Mouse (Mus musculus): ENCODE measurements at regions not wholly inside any gene's neighbourhood (a gene's known extent, or its start where the extent isn't known, plus 50 kb on each side); places are given as distances from the start of the nearest gene placed in this dataset.

DNA sequence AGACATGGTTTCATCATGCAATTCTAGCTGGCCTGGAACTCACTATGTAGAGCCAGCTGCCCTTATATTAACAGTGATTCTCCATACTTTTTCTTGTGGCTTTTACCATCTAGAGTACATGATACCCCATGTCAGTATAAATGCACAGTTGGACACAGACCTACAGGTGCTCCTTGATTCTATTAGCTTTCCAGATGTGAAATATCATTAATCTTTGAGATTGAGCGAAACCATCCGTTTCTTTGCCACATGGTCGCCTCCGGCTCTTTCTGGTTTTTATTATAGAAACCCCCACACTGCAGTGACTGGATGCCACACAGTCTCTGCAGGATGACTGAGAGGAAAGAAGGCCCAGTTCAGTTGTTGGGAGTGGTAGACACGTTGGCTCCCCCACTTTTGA lies 188.7 kb downstream of the Ndfip2 start:
- no peak overlapping the region for H3K9ac ChIP-seq
- H3K4me1 ChIP-seq, result no peaks in the 10 kb centered on the region
- no peaks in the 10 kb centered on the region for H3K36me3 ChIP-seq (replicated peaks)
- H3K27ac ChIP-seq, result no peak overlapping the region
- ATAC-seq (ENCODE audit: low FRiP score), result no peak
- WGBS, result 85% methylated on average over 5 of the region's 5 CpGs
- H3K27me3 ChIP-seq, result no peaks in the 10 kb centered on the region
- no peaks in the 10 kb centered on the region for H3K9me3 ChIP-seq
- H3K4me2 ChIP-seq, result no peak overlapping the region
- no peak overlapping the region for H3K4me3 ChIP-seq (replicated peaks)

- H3K4me2 ChIP-seq, result no peak overlapping the region
- no peak overlapping the region for H3K4me3 ChIP-seq (replicated peaks)
- no peaks in the 10 kb centered on the region for H3K36me3 ChIP-seq (replicated peaks)
- H3K9ac ChIP-seq, result no peak overlapping the region
- H3K9me3 ChIP-seq, result no peaks in the 10 kb centered on the region
- no peaks in the 10 kb centered on the region for H3K27me3 ChIP-seq
- ATAC-seq (ENCODE audit: low FRiP score), result no peak
- 86% methylated on average over 6 of the region's 6 CpGs for WGBS
- H3K4me1 ChIP-seq, result peaks cover 9% of the 10 kb centered on the region
- no peak overlapping the region for H3K27ac ChIP-seq
These were observed 177.0 kb downstream of the Ndfip2 start for GRCm38 (mm10) chr14:105435343-105435742.

DNA sequence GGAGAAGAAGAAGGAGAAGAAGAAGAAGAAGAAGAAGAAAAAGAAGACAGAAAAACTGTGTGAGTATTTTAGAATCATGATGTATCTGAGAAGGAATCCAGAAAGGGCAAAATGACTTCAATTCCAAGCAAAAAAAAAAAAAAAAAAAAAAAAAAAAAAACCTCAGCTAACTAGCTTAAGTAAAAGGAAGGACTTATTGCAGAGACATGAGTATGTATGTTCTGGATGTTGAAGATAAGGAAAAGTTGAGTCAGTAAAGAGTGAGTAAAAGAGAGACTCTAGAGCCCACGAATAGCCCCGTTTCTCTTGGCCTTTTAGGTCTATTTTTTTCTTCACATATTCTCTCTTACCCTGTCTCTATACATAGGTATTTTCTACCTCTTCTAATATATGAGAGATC lies 175.1 kb downstream of the Ndfip2 start:
- Histone ChIP-seq H3K4me2 (no peak overlapping the region), H3K27ac (no peak overlapping the region), H3K4me3 (replicated peaks) (no peak overlapping the region), H3K9ac (no peak overlapping the region), H3K4me1 (peaks cover 9% of the 10 kb centered on the region), H3K9me3 (no peaks in the 10 kb centered on the region), H3K36me3 (replicated peaks) (no peaks in the 10 kb centered on the region), H3K27me3 (peaks cover 4% of the 10 kb centered on the region; the same call in 1 of the 2 replicates)
- no peak for ATAC-seq (ENCODE audit: low FRiP score)
- 93% methylated on average over 2 of the region's 2 CpGs for WGBS

DNA sequence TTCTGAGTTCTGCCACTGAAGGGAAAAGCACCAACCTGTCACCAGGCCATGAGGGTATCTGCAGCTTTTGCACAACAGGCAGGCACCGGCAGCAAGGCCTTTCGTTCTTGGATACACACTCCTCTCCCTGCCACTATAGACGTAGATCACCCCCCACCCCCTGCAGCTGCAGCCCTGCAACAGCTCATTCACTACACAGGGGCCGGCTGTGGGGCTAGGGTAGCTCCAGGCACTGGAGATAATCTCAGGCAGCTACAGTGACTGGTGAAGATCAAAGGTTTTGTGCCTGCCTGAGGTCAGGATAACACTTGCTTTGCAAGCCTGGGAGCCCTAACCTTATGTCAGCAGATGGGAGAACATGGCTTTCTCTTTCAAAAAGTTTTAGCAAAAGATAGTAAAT lies 174.3 kb downstream of the Ndfip2 start:
- no peak overlapping the region for H3K4me3 ChIP-seq (replicated peaks)
- peaks cover 13% of the 10 kb centered on the region for H3K4me1 ChIP-seq
- H3K27ac ChIP-seq, result no peak overlapping the region
- no peak overlapping the region for H3K4me2 ChIP-seq
- under 1% methylated on average over 4 of the region's 4 CpGs for WGBS
- H3K9ac ChIP-seq, result no peak overlapping the region
- peaks cover 4% of the 10 kb centered on the region; the same call in 1 of the 2 replicates for H3K27me3 ChIP-seq
- H3K36me3 ChIP-seq (replicated peaks), result no peaks in the 10 kb centered on the region
- no peaks in the 10 kb centered on the region for H3K9me3 ChIP-seq
- ATAC-seq (ENCODE audit: low FRiP score), result no peak

- peaks cover 16% of the 10 kb centered on the region for H3K4me1 ChIP-seq
- H3K4me3 ChIP-seq (replicated peaks), result no peak overlapping the region
- H3K9me3 ChIP-seq, result no peaks in the 10 kb centered on the region
- no peak for ATAC-seq (ENCODE audit: low FRiP score)
- 92% methylated on average over 4 of the region's 4 CpGs for WGBS
- no peak overlapping the region for H3K9ac ChIP-seq
- no peaks in the 10 kb centered on the region for H3K36me3 ChIP-seq (replicated peaks)
- peaks cover 8% of the 10 kb centered on the region for H3K27me3 ChIP-seq
- no peak overlapping the region for H3K4me2 ChIP-seq
- H3K27ac ChIP-seq, result no peak overlapping the region
These were observed 173.2 kb downstream of the Ndfip2 start for GRCm38 (mm10) chr14:105431584-105431983.

- 81% methylated on average over 5 of the region's 5 CpGs for WGBS
- Histone ChIP-seq H3K9me3 (no peaks in the 10 kb centered on the region), H3K9ac (no peak overlapping the region), H3K36me3 (replicated peaks) (no peaks in the 10 kb centered on the region), H3K4me3 (replicated peaks) (no peak overlapping the region), H3K4me1 (peaks cover 16% of the 10 kb centered on the region), H3K4me2 (no peak overlapping the region), H3K27ac (no peak overlapping the region), H3K27me3 (peaks cover 11% of the 10 kb centered on the region)
- ATAC-seq (ENCODE audit: low FRiP score), result no peak
These were observed 171.4 kb downstream of the Ndfip2 start for GRCm38 (mm10) chr14:105429664-105430257.

DNA sequence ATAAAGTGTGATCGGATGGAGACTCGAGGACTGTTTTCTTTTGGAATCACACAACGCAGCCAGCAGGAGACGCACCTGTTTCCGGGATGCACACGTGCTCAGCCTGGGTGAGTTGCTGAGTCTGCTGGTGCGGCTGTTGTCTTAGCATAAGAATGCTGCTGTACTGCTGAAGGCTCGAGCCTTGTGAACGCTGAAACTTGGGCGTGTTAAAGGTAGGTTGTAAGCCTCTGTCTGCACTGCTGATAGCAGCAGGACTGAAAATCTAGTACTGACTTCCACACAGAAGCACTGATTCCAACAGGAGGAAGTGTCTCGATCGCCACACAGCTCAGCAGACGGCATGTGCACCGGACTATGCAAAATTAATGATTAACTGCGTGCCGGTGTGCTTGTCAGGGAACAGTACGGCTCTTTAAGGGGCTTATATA lies 169.1 kb downstream of the Ndfip2 start:
- H3K27me3 ChIP-seq, result peaks cover 11% of the 10 kb centered on the region
- ATAC-seq (ENCODE audit: low FRiP score), result peak; percentile 75
- no peak overlapping the region for H3K9ac ChIP-seq
- H3K36me3 ChIP-seq (replicated peaks), result no peaks in the 10 kb centered on the region
- no peak overlapping the region for H3K27ac ChIP-seq
- 22% methylated on average over 17 of the region's 17 CpGs for WGBS
- H3K9me3 ChIP-seq, result no peaks in the 10 kb centered on the region
- H3K4me3 ChIP-seq (replicated peaks), result peak overlapping the region; percentile 7; the same call in 1 of the 2 replicates
- H3K4me1 ChIP-seq, result peaks cover 12% of the 10 kb centered on the region
- H3K4me2 ChIP-seq, result peak overlapping the region; percentile 45

- H3K9ac ChIP-seq, result no peak overlapping the region
- WGBS, result 79% methylated on average over 19 of the region's 19 CpGs
- H3K27ac ChIP-seq, result no peak overlapping the region
- no peak for ATAC-seq (ENCODE audit: low FRiP score)
- no peak overlapping the region for H3K4me3 ChIP-seq (replicated peaks)
- H3K36me3 ChIP-seq (replicated peaks), result no peaks in the 10 kb centered on the region
- peaks cover 8% of the 10 kb centered on the region for H3K4me1 ChIP-seq
- peaks cover 11% of the 10 kb centered on the region for H3K27me3 ChIP-seq
- H3K4me2 ChIP-seq, result no peak overlapping the region
- no peaks in the 10 kb centered on the region for H3K9me3 ChIP-seq
These were observed 168.4 kb downstream of the Ndfip2 start for GRCm38 (mm10) chr14:105426597-105427334.

- H3K9ac ChIP-seq, result no peak overlapping the region
- H3K36me3 ChIP-seq (replicated peaks), result no peaks in the 10 kb centered on the region
- H3K27ac ChIP-seq, result no peak overlapping the region
- no peaks in the 10 kb centered on the region for H3K9me3 ChIP-seq
- no peak overlapping the region for H3K4me3 ChIP-seq (replicated peaks)
- no peak for ATAC-seq (ENCODE audit: low FRiP score)
- H3K27me3 ChIP-seq, result no peaks in the 10 kb centered on the region
- 57% methylated on average over 4 of the region's 4 CpGs for WGBS
- no peaks in the 10 kb centered on the region for H3K4me1 ChIP-seq
- no peak overlapping the region for H3K4me2 ChIP-seq
These were observed 159.6 kb downstream of the Ndfip2 start for GRCm38 (mm10) chr14:105417967-105418366.

- no peak for ATAC-seq (ENCODE audit: low FRiP score)
- 89% methylated on average over 8 of the region's 8 CpGs for WGBS
- Histone ChIP-seq H3K9me3 (no peaks in the 10 kb centered on the region), H3K4me1 (no peaks in the 10 kb centered on the region), H3K4me2 (no peak overlapping the region), H3K27ac (no peak overlapping the region), H3K27me3 (no peaks in the 10 kb centered on the region), H3K9ac (no peak overlapping the region), H3K36me3 (replicated peaks) (no peaks in the 10 kb centered on the region), H3K4me3 (replicated peaks) (no peak overlapping the region)
These were observed 159.1 kb downstream of the Ndfip2 start for GRCm38 (mm10) chr14:105417458-105417960.

DNA sequence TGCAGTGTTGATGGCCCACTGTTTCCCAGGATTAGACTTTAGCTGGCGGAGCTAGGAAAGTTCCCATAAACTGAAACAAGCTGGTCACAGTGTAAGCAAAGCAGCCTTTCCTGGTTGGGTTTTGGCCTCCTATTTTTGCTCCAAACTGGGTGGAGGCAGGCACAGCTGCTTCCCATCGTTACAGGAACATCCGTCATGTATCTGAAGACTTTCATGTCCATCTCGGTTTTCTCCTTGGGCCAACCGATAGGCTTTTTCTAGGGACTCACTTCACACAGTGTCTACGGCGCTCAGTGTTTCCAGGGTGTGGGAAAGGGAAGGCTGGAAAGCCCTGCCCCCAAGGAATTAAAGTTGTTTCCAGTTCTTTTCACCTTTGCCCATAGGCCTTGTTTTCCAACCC lies 158.6 kb downstream of the Ndfip2 start:
- no peak overlapping the region for H3K4me3 ChIP-seq (replicated peaks)
- H3K4me1 ChIP-seq, result no peaks in the 10 kb centered on the region
- no peaks in the 10 kb centered on the region for H3K27me3 ChIP-seq
- H3K4me2 ChIP-seq, result no peak overlapping the region
- no peak for ATAC-seq (ENCODE audit: low FRiP score)
- no peak overlapping the region for H3K9ac ChIP-seq
- WGBS, result 81% methylated on average over 7 of the region's 7 CpGs
- no peaks in the 10 kb centered on the region for H3K9me3 ChIP-seq
- H3K27ac ChIP-seq, result no peak overlapping the region
- H3K36me3 ChIP-seq (replicated peaks), result no peaks in the 10 kb centered on the region

GRCm38 (mm10) chr14:105404662-105405061 lies 146.3 kb downstream of the Ndfip2 start:
- no peak overlapping the region for H3K4me2 ChIP-seq
- WGBS, result 95% methylated on average over 2 of the region's 2 CpGs

GRCm38 (mm10) chr14:105404241-105404640 lies 145.9 kb downstream of the Ndfip2 start:
- H3K9me3 ChIP-seq, result no peaks in the 10 kb centered on the region
- no peaks in the 10 kb centered on the region for H3K27me3 ChIP-seq
- H3K4me1 ChIP-seq, result no peaks in the 10 kb centered on the region
- no peak for ATAC-seq (ENCODE audit: low FRiP score)
- 93% methylated on average over 6 of the region's 6 CpGs for WGBS
- no peak overlapping the region for H3K9ac ChIP-seq
- no peak overlapping the region for H3K4me2 ChIP-seq
- H3K36me3 ChIP-seq (replicated peaks), result no peaks in the 10 kb centered on the region
- no peak overlapping the region for H3K4me3 ChIP-seq (replicated peaks)
- H3K27ac ChIP-seq, result no peak overlapping the region

More at GRCm38 (mm10) chr14:105404662-105405061, 146.3 kb downstream of the Ndfip2 start:
- H3K9ac ChIP-seq, result no peak overlapping the region
- H3K4me1 ChIP-seq, result no peaks in the 10 kb centered on the region
- H3K27me3 ChIP-seq, result no peaks in the 10 kb centered on the region
- H3K27ac ChIP-seq, result no peak overlapping the region
- no peaks in the 10 kb centered on the region for H3K36me3 ChIP-seq (replicated peaks)
- H3K4me3 ChIP-seq (replicated peaks), result no peak overlapping the region
- no peak for ATAC-seq (ENCODE audit: low FRiP score)
- no peaks in the 10 kb centered on the region for H3K9me3 ChIP-seq
